Mouse (Mus musculus) cerebellum, adult (tissue): Measurements from ENCODE around the gene Entpd7.

Experiments
- ATAC-seq: cut with Nextera tagmentation; 2 replicates; pipeline ENCODE4 v1.9.2; 2017; ENCODE audit warnings: mild to moderate bottlenecking, moderate library complexity, mixed read lengths; ENCODE audit not compliant: insufficient number of reproducible peaks, low FRiP score, low TSS enrichment

Entpd7 gene

DNA sequence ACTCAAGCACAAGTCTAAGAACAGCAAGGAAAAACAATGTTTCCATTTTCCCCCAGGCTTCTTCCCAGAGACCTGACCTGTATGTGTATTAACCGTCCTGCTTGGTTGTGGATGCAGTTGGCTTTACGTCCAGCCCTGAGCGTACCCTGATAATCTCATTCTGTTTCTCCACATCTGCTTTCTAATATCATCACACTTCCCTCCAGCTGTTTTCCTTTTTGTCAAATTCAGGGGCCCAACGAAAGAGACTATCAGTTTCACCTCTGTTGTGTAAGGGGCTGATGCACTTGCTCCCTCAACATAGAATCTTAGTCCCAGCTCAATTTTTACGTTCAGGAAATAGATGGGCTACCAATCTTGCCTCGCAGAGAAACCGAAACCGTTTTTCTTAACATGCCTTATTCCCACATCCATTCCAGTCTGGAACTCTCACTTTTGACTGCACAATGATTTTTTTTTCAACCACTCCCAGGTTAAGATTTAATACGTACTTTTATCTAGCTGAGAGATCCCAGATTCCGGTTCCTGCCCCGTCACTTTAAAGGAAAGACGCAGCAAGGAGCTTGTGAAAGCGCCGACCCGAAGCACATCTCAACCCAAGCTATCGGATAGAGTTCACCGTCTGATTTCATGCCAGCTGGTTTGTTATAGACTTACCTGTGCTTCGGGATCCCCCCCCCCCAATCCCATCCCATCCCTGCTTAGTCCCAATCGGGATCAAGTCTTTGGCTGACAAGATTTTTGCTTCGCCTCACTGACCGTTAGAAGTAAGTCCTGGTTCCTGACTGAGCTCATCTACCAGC, 15.8 kb upstream of the Entpd7 start:
- ATAC-seq = no peak

DNA sequence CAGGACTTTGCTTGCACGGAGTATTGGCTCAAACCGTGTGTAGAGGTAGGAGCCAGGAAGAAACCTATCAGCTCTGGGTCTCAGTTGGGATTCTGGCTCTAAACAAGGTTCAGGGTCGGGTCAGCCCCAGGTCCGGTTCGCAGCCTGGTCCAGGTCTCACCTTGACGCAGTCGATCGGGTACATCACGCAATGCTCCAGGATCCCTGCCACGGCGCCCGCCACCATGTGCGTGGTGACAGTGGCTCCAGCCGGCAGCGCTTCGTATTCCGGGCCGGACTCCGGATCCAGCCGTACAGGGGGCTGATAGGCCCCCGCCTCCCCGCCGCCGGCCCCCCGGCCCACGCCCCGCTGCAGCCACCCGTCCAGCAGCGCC, 15.2 kb upstream of the Entpd7 start:
- no peak for ATAC-seq

DNA sequence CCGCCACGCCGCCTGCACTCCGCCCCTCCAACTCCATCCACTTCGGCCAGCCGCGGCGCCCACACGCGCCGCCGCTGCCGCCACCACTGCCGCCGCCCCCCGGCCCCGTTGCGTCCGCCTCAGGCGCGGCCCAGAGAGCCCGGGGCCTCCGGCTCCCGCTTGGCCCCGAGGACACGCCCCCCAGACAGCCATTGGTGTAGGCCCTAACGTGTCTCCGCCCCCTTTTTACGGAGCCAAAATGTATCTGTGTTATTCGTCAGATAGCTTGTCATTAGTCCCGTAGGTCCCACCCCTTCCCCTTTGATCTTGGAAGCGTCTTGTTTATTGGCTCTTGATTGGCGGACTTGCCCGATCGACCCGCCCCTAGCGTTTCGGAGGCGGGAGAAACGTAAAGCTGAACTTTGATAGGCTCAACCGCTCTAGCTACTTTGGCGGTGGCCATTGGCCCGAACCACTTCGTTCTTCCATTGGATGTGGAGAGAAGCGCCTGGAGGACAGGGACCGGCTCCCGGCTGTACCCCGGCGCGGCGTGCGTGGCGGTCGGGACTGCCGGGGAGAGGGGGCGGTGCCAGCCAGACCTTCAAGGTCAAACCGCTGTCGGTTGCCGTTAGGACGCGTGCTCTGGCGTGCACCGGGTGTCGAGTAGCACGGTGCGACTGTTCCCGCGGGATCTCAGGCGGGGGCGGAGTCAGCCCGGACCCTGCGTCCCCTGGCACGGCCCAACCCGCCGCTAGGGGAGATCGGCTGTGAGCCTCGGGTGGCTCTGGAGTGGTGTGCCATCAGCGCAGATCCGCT, 14.5 kb upstream of the Entpd7 start, which contains the start of gene Slc25a28:
Slc25a28 (minus strand) TSS at position 152 of the 795 bp plus-strand sequence.
- ATAC-seq = peak; percentile 95

DNA sequence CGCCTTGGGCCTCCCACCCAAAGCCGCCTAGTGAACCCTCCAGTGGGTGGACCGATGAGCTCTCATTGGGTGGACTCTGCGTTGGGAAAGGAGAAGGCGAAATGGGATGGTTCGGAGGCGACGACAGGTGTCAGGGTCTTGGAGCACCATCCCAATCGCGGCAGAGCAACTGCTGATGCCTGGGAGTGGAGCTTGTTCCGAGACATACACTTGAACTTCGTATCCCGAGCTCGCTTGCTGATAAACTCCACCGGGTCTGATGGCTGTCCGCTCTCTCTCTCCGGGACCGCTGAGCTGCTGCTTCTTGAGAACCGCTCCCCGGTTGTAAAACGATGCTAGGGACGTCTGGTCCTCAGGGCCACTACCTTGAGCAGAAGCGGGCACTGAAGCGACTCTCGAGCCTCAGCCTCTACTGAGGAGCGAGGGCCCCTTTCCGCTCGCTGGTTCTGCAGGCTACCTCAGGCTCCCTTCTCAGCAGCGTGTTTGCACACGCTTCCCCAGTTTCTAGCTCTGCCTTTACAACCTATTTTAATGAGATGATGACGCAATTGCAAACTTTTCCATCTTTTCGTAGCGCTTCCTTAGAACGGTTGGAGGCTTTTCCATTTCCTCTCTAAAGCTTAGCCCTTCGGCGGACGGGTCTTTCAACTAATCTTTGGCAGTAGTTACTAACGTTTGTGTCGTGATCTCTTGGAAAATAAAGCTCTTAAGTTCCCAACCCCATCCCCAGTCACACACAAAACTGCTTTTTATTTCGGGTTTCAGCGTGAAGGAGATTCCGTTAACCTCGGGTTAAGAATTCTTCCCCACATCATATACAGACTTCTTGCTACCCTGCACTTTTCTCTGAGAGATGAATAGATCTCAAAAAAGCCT, 13.7 kb upstream of the Entpd7 start:
- 0 out of 2 replicates have a peak, but pooled peaks have one; percentile 1 for ATAC-seq

DNA sequence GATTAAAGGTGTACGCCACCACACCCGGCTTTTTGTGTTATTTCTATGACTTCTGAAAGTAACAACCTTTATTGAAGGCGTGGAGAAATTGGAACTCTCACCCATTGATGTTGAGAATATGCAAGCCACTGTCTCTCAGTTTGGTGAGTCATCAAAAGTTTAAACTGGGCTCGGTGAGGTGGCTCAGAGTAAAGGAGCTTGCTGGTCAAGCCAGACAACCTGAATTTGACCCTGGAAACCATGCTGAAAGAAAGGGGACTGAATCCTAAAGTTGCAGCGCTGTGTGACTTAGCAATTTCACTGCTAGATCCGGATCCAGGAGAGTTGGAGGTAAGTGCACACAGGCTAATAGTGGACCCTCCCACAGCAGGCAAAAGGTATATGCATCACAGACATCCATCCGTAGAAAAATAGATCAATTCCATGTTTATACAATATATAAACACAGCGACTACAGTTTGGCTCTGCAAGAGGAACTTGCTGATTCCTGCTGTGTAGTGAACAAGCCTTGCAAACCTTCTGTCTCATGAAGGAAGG, 10.9 kb upstream of the Entpd7 start:
- ATAC-seq = no peak

DNA sequence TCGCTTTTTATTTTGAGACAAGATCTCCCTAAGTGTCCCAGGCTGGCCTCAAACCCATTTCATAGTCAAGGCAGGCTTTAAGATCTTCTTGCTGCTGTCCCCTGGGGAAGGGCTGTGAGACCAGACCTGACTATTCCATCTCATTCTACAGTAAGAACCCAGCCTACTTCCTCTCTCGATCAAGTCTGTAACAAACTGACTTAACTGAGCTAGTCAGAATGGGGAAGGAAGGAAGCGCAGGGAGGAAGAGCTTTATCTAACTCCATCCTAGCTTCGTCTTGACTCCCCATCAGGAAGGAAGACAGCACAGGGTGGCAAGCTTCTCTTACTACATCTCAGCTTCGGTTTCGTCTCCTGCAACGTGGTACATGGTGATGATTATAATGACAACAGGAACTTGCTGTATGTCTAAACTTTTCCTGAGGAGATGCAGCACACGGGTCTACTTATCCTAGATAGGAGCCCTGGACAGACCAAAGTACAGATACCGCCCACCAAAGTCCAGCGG, 9.9 kb upstream of the Entpd7 start:
- ATAC-seq = no peak

DNA sequence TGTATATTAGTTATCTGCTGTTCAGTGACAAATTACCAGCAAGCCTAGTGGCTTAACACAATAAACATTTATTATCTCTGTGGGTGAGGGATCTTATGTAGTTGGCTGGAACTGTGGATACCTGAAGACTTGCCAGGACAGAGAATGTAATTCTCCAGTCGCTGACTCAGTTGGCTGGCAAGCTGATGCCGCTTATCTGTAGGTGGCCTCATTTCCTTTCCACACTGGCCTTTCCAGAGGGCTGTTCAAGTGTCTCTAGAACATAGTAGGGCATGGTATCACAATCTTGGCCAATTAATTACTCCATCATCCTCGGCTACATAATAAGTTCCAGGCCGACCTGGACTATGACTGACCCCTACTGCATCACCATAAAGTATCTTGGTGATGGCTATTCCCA, 7.9 kb upstream of the Entpd7 start:
- ATAC-seq = no peak

DNA sequence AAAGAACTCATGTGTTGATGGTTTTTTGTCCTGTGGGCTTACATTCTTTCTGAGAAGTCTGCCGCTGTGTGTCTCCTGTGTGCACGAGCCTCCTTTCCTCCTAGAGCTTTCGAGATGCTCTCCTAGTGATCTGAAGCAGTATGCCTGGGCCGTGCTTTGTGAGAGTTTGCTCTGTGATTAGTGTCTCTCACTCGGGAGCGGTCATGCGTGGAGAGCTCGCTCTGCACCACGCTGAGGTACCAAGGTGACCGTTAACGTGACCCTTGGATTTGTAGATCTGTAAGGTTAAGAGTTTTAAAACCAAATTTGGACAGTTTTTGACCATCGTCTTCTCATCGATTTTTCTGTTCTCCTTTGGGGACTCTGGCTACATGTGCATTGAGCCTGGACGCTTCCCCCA, 3.3 kb downstream of the Entpd7 start:
- ATAC-seq = no peak

DNA sequence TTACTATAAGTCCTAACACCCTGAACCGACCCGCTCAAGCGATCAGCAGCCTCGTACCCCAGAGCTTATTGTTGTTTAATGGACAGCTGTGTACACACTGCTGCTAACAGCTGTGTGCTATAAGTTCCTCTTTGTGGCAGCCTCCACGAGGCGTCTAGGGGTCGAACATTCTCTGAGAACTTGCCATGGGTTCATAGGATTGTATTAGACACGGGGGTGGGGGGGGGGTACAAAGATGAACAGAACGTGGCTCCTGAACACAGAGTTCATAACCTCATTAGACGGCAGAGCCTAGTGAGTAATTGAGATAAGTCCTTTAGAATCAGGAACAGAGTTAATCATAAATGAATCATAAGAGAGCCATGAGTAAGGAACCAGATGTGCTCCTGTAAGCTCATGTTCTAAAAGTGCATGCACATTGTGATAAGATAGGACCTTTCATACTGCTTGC, 6.1 kb downstream of the Entpd7 start:
- ATAC-seq = no peak

DNA sequence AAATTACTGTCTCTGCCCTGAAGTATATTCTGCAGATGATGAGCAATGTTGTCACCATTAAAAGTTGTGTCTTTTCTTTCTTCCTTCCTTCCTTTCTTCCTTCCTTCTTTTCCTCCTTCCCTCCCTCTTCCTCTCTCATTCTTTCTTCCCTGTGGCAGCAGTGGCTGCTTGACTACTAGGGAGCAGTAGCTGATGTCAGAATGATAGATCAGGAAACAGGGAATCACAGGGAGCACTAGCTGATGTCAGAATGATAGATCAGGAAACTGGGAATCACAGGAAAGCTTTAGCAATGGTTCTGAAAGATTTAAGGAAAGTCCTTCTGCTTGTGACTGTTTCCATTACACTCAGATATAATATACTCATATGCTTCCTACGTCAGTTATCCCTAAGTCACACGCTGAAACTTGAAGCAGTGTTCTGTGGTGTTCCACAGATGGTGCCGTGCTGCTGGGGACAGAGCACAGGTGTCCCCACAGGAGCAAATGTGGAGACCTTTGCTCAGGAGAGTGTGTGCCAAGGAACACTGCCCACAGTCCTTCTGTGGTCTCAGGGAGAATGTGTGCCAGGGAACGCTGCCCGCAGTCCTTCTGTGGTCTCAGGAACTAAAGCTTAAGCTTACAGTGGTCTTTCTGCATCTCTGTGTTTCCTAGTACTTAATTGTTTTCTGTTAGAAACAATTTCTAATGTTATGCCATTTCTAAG, 8.3 kb downstream of the Entpd7 start:
- ATAC-seq = peak; percentile 72; the same call in 1 of the 2 replicates

DNA sequence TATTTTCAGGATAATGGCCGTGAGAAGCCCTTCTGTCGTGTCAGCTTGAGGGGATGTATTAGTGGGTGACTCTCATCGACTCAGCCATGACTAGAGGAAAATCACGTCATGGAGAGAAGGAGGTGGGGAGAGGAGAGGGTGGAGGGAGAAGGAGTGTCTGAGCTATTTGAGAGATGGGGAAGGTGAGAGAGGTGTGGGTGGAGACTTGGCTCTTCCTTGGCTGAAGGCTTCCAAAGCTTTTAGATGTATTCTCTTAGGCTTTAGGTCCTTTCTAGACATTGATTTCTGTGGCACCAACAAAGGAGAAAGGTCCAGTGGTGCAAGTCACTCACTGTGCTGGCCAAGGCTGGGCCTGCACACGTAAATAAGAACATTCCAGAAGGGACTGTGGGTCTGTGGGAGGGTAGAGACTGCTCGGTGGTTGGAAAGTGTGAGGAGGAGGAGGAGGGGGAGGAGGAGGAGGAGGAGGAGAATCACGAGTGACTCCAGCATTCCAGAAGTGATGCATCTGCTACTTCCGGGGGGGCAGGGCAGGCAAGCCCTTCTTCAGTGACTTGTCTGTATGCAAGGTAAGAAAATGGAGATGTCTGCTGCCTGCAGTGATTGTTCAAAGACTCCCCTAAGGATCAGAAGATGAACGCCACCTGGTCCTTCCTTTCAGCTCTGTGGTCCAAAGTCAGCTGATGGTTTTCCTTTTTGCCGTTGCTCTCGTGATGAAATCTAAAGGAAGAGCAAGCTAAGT, 9.7 kb downstream of the Entpd7 start:
- no peak for ATAC-seq

DNA sequence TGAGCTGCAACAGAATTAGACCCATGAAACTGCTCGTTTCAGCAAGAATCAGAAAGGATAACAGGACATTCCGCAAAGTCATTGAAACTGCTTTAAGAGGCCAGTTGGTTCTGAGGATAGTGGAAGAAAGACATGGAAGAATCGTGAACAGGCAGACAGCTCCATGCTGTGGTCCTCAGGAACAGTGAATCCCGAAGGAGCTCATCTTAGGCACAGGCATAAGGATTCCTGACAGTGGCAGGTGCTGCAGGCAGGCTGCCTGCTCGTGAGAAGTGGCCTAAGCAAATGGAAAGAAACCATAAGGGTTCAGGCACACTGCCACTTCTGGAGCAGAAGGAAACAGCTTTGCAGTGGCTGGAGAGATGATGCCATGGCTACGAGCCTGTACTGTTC, 10.3 kb downstream of the Entpd7 start:
- ATAC-seq = no peak

DNA sequence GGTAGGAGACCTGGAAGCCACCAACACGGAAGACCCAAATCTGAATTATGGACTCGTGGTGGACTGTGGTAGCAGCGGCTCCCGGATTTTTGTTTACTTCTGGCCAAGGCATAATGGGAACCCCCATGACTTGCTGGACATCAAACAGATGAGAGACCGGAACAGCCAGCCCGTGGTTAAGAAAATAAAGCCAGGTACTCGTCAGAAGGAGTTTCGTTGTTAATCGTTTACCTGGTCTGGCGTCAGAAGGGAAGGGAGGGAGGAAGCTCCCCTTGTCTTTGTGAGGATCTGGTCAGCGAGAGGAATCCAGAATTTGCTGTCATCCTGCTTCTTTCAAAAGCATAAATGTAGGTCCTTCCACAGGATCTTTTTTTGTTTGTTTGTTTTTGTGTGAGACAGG, 14.7 kb downstream of the Entpd7 start:
- ATAC-seq = no peak

DNA sequence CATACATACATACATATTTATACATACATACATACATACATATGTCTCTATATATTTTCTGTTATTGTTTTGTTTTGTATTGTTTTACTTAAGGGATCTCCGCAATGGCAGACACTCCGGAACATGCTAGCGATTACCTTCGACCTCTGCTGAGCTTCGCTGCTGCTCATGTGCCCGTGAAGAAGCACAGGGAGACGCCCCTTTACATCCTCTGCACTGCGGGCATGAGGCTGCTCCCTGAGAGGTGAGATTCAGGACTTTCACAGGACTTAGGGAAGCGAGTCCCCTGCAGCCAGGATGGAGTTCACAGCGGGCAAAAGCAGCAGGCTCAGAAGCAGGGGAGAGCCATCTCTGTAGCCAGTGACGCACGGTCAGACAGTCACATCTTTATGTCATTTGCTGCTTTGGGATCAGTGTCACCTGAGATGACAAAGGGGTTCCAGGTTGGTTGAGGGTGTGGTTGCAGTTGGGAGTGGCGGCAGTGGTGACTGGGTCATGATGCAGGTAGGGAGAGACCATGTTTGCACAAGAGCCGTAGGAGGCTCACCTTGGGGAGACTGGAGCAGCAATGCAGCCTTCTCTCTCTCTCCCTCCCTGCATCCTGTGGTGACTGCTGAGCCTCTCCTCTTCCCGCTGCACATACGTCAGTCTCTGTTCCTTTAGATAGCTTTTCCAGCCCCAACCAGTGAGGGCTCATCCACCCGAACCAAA, 15.5 kb downstream of the Entpd7 start:
- ATAC-seq = no peak

DNA sequence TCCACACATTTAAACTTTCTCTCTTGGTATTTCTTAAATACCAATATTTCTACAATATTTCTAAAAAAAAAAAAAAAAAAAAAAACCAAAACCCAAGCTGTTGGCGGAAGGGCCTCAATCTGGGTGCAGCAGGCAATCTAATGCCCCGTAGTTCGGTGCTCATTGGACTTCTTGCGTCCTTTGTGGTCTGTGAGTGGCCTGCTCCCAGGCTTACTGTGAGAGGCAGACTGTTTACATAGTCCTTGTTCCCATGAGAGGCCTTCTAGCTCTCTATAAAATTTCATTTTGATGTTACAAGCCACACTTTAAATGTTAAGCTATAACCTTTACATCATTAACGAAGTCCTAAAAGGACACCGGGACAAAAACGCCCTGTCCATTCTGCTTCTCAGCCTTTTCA, 18.7 kb downstream of the Entpd7 start:
- no peak for ATAC-seq

DNA sequence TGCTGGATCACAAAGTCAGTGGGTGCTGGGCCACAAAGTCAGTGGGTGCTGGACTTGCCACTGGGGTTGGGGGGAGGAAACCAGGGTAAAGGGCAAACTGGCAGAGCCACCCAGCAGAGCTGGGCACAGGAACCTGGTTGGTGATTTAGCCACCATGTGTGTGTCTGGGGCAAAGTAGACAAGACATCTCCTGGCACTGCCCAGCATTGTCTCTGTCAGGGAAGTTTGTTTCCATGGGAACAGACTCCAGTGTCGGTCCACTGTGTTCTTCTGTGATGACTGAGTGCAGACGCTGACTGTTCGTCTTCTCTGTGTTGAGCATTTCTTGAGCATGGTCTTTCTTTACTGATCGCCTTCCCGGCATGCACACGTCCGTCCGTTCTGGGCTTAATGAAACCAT, 19.8 kb downstream of the Entpd7 start:
- no peak for ATAC-seq

DNA sequence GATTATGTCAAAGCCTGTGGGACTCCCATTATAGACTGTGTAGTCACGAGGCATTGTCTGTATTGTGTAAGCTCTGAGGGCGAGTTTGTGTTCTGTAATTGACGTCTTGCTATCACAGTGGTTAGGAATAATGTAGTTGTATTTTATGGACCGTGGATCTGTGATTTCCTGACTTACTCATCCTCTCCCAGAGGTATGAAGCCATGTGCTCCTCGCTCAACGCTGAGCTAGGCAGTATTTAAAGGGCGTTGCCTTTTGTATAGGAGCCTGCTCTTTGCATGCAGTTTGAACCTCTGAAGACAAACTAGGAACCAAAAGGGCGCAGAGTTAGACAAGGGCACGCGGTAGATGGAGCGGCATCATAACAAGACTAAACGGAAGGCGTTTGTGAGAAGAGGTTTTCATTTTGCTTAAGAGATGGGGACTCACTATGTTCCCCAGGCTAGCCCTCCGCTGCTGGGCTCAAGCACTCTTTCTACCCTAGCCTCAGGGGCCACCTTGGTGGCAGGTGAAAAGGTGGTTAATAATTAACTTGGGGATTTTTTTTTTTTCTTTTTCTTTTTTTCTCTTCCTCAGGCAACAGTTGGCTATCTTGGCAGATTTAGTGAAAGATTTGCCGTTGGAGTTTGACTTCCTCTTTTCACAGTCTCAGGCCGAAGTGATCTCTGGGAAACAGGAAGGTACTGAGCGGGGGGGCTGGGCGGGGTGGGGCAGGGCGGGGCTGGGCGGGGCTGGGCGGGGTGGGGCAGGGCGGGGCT, 21.9 kb downstream of the Entpd7 start:
- no peak for ATAC-seq

DNA sequence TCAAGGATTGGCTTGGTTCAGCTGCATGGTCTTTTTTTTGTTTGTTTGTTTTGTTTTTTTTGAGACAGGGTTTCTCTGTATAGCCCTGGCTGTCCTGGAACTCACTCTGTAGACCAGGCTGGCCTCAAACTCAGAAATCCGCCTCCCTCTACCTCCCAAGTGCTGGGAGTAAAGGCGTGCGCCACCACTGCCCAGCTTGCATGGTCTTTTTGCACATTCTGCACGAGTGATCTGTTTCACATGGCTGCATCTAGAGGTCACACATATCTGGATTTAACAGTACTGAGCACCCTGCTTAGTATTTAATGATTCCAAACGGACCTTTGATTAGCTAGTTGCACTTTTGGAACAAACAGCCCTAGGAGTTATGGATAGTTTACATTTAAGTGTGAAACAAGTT, 22.5 kb downstream of the Entpd7 start:
- ATAC-seq = no peak
